Mouse (Mus musculus): ENCODE results near the gene Kdelc2.
A peak's percentile ranks its signal among the peaks of the same experiment; 100 is the strongest.

Kdelc2 gene

DNA sequence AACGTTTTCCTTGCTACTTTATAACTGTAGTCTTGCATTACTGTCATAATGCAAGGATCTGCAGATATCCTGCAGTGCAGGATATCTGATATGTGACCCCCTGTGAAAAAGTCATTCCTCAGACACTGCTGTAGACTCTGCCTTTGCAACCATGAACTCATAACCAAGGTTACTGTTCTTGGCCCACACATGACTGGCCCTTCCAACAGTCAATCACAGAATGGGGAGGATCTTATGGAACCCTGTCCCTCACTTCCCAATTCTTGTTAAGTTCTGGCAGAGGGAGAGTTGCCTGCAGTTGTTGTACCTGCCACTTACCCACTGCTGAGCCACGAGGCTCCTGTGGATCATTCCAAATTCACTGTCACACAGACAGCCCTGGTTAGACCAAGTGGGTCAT lies 3.6 kb downstream of the Kdelc2 start:
- no peak for DNase-seq

DNA sequence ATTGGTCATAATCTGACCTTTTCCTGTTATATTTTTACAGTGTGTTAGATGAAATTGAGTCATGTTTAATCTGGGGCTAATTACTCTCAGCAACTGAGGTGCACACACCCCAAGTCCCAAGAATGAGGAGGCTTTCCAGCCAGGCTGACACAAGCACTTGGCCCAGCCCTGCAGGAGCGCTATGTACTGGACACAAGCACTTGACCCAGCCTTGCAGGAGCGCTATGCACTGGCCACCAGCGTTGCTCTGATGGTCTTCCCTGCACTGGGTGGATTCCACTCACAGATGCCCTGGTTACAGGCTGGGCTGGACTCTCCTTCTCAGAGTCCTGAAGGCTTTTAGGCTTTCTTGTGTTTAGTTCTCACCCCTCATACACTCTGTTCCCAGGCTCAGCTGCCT lies 5.3 kb downstream of the Kdelc2 start:
- DNase-seq: no peak

DNA sequence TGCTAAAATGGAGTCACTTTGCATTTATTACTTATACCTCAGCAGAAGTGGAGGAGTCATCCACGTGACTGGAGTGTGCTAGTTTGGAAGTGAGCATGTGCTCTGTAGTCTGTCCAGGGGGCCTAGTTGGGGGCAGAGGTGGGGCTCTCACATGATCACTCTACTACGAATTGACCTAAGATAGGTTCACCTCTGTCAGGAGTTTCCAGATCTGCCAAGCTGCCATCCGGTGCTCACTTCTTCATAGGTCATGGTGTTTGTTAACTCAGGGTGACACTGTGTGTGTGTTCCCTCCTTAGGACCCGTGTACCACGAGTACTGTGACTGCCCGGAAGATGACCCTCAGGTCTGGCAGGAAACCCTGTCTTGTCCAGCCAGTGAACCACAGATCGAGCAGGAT lies 6.3 kb downstream of the Kdelc2 start:
- DNase-seq: no peak

DNA sequence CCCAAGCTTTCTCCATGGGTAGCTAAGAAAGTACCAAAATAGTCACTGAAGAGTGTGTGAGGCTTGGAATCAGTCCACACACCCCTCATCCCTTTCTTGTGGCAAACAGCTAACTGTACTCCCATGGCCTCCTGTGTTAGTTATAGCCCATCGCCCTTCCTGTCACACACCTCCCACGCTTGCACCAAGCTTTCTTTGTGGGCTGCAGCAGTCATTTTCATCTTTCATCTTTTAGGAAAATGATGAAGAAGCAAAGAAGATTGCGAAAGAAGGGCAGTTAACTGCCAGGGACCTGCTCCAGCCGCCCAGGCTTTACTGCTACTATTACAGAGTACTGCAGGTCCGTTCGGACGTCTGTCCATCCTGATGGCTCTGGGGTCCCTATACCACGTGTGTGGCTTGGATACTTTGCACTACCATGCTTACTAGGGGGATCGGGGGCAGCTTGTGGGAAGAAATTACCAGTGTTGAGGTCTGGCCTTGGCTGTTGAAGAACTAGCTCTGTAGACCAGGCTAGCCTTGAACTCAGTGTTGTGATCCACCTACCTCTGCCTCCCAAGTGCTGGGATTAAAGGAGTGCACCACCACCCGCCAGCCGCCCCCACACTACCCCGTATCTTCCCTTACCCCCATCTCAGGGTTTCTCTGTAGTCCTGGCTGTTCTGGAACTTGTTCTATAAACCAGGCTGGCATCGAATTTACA lies 14.0 kb downstream of the Kdelc2 start:
- DNase-seq: no peak

DNA sequence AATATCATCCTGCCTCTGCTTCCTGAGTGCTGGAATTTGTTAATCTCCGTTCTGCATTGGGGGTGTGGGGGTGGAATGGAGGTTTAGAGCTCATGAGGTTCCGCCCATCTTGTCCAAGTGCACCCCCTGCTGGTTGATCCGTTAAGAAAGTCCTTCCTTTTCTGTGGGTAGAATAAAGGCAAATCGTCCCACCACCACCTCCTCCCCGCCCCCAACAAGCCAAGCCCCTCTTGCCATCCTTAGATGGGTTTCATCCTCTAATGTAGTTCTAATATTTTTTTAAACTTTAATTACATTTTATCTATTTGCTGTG lies 14.5 kb downstream of the Kdelc2 start:
- no peak for DNase-seq

DNA sequence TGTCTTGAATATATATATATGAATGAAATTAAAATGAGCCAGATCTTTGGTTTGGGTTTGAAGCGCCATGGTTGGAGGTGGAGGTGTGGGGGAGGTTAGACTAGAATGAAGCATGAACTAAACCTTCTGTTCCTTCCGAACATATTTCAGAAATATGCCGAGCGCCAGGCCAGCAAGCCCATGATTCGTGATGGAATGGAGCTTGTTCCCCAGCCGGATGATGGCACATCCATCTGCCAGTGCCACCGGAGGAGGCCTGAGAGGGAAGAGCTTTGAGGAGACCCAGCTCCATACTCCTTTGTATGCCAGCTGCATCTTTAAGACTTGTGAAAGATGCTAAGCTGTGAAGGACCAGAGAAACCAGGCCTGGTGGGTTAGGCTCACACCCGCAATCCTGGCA lies 15.7 kb downstream of the Kdelc2 start:
- no peak for DNase-seq

DNA sequence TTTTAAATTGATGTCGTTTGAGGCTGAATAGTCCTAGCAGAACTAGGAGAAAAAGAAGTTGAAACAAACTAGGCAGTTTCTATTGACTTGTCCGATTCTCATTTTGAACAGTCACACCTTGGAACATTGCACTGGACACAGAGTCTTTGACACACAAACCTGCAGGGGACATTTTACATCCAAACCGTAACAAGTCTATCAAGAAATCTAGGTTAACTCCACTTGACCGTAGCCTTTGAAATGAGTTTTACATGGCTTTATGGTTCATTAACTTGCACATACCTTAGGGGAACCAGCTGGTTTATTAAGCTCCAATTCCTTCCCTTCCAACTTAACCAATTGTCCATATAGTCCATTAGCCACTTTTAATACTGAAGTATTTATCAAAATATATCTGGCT lies 16.9 kb downstream of the Kdelc2 start:
- no peak for DNase-seq

DNA sequence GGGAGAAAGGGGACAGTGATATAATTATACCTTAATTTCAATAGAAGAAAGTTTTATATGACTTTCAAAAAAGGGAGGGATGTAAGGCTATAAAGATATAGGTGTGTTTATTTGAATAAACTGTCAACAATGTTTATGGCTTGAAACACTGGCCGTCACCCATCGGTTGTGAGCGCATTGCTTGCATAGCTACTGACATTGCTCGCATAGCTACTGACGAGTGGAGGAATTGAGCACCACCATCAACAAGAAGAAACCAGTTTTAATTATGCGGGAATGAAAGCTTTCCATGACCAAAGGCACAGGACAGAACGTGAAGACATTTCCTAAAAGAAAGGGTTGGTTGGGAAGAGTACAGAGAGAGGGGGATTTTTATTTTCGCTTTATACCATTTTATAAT lies 17.3 kb downstream of the Kdelc2 start:
- DNase-seq: peak; percentile 50

DNA sequence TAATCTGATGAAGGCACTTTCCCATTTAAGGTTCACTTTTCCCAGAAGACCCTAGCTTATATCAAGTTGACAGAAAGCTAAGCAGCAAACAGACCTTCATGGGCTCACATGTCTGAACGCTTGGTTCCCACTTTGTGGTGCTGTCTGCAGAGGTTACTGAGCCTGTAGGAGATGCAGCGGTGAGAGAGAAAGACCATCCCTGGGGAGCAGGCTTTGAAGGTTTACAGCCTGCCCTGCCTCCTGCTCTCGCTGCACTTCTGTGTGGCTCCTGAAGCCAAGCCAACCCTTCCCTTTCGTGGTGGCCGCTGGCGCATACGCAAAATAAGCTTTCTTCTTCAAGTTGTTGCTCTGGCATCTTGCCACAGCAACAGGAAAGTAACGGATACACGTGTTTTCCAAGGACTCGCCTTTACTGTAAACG lies 18.5 kb downstream of the Kdelc2 start, which contains the start of gene 4930550C14Rik:
4930550C14Rik (plus strand) TSS at position 35 of the 421 bp plus-strand sequence.
- DNase-seq: peak; percentile 63

DNA sequence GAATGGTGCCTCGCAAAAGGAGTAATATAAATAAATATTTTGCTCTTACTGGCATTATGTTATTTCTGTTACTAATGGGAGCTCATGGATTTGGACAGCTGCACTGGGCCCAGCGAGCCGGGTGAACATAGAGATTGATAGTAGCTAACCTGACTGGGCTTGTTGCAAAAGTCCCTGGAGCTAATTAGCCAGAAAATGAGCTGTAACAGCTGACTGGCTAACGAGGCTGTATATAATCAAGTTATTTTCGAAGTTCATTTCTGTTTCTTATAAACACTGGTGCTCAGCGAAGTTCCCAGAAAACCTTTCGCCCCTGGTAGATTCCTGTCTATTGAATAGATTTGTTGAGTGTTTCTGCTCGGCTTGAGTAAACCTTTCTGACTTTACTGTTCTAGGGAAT lies 19.2 kb downstream of the Kdelc2 start:
- no peak for DNase-seq

DNA sequence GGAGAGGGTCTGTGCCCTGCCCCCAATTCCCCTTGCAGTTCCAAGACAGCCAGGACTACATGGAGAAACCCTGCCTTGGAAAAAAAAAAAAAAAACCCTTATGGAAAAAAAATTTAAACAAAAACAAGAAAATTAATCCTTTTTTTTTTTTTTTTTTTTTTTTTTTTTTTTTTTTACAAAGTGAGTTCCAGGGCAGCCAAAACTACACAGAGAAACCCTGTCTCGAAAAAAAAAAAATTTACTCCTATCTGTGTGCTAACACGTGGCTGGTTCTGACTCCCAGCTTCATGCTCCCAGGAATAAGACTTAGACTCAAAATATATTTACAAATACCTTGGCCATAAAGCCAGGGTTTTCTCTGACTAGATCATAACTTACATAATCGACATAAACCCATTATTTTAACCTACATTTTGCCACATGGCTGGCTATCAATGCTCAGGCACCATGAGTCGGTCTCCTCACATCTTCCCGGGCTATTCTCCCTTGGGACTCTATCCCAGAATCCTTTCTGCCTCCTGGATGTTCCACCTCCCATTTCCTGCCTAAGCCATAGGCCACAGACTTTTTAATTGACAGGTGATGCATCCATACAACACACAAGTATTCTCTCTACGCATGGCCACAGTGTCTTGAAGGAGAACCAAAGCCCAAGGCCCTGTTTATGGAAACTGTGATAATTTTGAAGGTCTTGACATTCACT lies 20.4 kb downstream of the Kdelc2 start:
- DNase-seq: no peak

DNA sequence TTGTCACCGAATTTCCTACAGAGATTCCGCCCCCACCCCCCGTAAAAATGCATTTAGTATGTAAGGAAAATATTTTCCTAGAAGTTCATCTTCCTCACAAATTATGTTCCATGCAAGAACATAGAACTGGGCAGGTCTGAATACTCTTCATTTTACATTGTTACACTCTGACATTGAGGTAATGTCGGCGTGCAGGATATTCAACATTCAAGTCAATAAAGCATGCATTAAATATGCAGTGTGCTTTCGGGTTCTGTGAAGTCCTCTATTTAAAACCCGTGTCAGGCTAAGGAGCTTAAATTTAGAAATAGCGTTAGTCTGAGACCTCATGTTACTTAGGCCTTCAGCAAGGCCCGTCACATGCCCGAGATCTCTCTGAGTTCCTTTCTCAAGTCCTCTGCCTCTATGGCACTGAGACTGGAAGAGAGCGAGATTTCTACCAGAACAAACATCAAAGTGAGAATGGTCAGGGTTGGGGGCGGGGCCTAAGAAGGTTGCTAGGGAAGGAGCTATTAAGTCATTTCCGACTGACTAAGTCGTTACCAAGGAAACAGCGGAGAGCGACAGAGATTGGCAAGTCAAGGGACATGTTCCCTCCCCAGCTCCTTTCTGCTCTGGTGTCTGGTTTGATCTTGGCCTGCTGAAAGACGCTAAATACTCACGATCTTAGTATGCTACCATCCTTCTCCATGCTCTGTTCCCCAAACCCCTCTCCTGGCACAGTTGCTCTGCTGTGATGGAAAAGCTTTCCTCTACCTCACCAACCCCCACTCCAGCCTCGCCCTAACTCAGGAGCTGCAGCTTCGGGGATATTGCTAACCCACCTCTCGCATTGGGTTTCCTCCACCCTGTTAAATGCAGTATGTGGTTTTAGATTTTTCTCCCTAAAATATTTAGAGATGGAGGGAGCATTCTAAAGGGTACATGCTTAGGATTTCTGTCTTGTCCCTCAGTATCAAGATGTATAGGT lies 21.2 kb downstream of the Kdelc2 start:
- DNase-seq: peak; percentile 69

DNA sequence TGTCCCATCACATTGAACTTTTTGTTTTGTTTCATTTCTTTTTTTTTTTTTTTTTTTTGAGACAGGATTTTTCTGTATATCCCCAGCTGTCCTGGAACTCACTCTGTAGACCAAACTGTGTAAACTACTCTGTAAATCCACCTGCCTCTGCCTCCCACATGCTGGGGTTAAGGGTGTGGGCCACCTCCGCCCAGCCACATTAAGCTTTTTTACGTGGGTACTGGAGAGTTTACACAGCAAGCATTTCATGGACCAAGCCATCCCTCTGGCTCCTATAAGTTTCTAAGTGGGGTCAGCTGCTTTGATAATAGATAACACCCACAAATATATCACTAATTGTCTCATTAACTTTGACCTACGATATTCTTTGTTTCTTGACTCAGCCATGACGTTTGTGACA lies 24.7 kb downstream of the Kdelc2 start:
- no peak for DNase-seq

DNA sequence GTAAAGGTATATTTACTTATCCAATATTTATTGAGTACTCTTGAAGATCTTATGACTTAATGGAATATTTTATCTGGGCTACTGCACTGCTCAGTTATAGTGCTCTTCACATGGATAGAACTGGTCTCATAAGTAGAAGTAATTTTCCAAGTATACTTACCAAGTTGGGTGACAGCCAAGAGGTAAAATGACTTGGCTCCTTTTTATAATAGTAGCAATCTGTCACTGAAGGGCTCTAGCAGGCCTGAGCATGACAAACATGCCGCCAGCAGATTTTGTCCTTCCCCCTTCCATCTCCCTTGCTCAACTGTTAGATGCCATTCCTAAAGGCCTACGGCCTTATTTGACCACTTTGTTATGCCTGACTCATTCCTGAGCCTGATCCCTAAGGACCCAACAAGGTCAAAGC lies 25.1 kb downstream of the Kdelc2 start:
- peak; percentile 57 for DNase-seq

DNA sequence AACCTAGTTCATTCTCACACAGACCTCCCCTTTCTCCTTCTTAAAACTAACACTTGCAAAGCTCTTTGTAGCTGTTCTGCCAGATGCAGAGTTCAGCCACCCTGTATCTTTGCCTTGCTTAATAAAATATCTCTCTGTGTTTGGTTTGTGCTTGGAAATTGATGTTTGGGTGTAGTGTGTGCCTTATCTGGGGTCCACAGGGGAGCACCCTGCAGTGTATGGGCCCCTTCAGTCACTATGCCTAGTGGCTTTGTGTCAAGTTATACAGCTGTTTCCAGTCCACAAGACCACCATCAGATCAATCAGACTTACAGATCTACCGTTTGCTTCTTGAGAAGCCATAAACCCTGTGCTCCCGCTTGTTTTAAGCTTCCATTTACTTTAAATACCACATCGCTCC lies 25.6 kb downstream of the Kdelc2 start:
- no peak for DNase-seq

DNA sequence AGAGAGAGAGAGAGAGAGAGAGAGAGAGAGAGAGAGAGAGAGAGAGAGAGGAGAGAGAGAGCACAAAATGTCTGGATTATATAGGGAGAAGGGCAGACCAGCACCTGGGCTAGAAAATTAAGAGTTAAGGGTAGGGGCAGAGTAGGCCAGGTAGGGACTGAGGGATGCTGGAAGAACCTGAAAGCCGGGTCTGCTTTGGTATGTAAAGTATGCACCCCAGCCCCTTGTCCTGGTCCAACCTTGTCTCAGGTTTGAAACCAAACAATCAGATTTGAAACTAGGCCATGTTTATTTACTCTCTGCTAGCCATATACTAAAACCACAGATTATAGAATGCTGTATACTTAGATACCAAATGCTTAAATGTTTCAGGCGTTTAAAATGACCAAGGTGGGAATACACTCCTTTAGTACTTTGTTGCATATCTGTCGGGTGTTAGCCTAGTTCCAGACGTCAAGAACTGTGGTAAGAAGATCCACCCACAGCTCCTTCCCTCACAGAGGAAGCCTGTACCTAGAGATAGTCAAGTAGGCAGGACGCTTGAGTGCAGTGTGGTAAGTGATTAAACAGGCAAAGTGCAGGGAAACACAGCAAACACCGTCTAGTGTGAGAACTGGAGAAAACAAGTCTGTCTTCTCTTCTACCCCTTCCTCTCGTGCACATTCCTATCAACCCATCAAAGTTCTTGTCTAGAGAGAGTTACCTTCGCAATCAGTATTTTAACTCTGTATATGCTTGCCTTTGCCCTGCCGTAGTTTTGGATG lies 38.5 kb downstream of the Kdelc2 start:
- no peak for DNase-seq

DNA sequence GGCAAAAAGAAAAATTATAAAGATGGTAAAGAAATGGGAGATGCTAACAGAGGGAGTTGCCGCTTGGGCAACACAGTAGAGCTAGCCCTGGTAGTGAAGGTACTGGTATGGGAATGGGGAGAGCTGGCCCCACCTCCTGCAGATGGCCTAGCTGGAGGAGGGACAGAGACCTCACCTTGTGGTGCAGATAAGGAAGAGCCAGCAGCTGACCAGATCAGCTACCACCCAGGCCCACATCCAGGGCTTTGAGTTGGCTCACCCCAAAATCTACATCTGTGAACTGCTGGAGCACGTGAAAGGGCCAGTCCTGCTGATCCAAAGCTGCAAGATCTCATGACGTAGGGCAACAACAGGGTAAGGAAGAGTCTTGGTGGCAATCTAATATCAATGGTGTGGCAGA lies 42.9 kb downstream of the Kdelc2 start:
- no peak for DNase-seq

DNA sequence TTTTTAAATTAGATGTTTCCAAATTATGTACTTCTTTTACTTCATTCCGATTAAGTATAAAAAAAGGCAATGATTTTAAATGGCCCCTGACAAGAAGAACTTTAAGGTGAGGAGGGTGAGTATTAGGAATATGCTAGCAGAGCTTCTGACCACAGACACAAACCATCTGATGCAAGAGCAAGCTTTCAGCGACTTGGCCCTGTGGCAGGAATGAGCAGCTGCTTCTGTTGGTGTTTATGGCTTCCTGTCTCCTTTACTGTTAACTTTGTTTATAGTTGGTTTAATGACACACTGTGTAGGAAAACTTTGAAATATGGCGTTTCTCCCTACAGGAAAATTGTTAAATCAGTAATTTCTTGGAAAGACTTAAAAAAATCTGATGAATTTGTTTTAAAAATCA lies 43.8 kb downstream of the Kdelc2 start:
- DNase-seq: no peak

DNA sequence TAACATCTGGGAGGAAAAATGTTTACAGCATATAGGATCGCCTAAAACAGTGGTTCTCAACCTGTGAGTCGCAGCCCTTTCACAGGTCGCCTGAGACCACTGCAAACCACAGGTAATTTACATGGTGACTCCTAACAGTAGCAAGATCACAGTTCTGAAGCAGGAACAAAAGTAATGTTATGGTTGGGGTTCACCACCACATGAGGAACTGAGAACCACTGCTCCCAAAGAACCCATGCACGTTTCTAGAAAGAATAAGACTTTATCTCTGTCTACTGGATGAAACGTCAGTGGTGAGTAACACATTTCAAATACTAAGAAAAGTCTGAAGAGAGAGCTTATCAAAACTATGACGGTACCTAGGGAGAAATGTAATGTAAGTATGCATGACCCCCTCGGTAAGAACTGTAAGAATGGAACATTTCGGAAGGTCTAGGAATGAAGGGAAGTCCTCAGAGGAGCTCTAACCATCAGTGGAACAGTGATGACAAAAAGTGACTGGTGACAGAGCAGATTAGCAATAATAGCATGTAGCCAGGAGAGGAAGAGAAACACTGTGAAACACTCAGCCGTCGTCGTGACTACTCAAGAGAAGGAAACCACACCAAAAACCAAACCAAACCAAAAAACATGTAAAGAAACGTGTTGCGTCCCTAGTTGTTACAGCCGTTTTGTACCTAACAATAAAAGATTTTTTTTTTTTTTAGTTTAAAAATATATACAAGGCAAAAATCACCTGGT lies 52.2 kb downstream of the Kdelc2 start:
- no peak for DNase-seq

DNA sequence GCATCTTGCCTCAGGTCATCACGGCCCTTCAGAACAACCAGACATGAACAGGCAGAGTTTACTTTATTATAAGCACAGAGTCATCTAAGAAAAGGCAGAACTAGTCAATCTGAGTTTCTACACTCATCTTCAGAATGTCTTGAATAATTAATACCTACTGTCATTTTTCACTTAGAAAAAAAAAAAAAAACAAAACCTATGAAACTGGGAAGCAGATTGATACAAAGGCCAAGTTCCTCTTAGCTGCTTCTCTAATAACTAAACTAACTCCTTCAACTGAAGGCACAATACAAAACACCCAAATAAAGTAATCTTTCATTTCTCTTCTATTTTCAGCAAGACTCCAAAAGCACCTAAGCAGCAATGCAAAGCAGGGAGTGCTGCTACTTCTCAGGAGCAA lies 66.8 kb downstream of the Kdelc2 start:
- DNase-seq: no peak

Data from kidney, adult 11 months (tissue).